Mouse (Mus musculus): ENCODE results near the gene Shisa8.
A peak's percentile ranks its signal among the peaks of the same experiment; 100 is the strongest.

Gene Shisa8

DNA sequence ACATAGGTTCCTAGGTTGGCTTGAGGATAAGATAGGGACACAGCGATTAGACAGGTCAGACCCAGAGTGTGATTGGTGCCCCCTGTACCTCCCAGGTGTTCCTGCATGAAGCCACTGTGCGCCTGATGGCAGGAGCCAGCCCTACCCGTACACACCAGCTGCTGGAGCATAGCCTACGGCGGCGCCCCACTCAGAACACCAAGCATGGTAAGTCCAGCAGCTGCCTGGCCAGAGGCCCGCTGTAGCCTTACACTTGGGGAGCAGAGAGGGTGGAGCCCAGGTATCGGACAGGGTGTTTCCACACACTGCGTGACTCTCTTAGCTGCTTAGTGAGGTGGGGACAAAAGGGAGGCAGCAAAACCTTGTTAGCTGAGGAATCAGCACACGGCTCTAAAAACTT, 9.5 kb downstream of the Shisa8 start:
- DNase-seq: no peak

DNA sequence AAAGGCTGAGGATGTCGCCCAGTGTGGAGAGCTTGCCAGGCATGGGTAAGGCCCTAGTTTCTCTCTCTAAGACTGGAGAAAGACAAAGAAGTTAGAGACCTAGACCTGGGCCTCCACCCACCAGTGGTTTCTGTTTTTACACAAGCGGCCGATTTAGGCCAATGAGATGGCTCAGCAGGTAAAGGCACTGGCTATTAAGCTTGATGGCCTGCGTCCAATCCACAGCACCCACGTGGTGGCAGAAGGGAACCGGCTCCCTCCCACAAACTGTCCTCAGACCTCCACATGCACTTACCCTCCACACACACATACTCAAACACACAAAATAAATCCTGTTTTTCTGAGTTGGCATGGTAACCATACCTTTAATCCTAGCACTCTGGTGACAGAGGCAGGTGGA, 10.5 kb downstream of the Shisa8 start:
- no peak for DNase-seq

DNA sequence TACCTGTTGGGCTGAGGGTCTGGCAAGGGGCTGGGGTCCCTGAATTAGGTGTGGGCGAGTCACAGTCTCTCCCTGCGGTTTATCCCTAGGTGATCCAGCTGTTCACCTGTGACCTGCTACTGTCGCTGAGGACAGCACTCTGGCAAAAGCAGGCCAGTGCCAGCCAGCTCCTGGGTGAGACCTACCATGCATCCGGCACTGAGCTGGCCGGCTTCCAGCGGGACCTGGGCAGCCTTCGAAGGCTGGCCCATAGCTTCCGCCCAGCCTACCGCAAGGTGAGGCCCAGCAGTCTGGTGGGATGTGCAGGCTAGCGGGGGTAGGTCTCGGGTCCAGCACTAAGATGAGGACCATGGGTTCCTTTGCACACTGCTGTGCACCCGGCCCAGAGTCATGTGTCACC, 13.1 kb downstream of the Shisa8 start:
- DNase-seq: no peak

DNA sequence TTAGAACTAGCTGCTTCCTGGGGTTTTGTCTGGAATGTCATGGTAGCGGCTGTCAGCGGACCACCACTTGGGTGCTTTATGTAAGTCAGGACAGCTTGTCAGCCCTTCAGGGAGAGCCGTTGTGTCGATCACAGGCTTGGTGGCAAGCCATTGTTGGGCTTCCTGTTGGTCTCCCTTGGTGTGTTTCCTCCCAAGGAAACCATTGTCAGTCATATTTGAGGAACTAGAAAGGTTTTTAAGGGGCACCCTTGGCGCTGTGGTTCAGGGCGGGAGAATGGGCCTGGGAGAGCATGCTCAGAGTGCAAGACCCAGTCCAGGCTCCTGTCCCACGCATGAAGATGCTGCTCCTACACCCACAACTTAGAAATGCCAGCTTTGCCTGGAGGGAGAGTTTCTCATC, 14.3 kb downstream of the Shisa8 start:
- DNase-seq: no peak

DNA sequence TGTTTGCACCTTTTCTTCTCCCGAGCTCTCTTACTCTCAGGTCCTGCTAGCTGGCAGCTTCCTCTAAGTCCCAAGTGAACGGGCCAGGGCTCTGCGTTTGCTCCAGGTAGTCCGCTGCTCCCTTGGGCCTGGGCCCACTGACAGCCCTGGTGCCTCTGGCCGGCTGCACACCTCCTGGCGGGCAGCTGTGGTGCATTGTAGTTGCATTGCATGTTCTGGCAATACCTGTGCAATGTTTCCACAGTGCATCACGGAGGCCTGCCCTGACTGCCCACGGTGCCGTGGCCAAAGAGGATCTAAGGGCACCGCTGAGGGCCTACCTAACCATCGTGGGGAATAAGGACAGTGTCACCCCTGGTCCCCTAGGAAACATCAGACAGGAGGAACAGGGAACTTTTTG, 14.7 kb downstream of the Shisa8 start:
- DNase-seq: no peak

DNA sequence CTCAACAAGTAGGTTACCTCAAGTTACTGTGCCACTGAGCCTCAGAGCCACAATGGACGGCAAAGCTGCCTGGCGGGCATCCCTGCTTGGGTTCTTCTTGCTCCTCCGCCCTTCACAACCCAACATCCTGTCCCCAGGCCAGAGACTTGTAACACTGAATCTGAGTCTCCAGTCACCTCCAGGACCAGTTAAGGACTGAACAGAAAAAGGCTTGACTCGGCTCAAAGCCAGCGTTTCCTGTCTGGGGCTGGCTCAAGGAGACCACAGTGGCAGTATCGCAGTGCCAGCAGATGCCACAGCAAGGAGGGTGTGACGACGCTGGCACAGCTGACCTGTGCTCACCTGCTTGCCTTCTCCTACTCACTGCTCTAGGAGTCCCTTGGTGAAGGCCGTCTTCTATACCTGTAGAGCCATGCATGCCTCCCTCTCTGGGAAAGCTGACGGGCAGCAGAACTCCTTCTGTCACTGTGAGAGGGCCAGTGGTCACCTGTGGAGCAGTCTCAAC, 15.3 kb downstream of the Shisa8 start:
- DNase-seq: no peak

DNA sequence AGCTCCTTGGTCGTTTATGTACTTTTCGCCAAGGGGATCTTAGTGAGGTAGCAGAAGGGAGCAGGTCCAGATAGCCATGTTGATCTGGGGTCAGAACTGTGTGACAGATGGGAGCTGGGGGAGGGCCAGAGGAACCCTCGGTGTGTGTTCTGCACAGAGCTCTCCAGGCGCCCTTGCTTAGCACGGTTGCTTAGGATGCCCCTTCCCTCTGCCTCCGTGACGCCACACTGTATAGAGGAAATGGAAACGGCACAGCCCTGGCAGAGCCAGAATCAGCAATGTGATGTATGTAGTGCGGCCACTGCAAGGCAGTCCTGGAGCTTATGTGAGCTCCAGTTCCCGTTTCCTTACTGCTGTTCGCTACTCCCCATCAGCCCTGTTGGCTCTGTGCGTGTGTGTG, 16.3 kb downstream of the Shisa8 start:
- no peak for DNase-seq

DNA sequence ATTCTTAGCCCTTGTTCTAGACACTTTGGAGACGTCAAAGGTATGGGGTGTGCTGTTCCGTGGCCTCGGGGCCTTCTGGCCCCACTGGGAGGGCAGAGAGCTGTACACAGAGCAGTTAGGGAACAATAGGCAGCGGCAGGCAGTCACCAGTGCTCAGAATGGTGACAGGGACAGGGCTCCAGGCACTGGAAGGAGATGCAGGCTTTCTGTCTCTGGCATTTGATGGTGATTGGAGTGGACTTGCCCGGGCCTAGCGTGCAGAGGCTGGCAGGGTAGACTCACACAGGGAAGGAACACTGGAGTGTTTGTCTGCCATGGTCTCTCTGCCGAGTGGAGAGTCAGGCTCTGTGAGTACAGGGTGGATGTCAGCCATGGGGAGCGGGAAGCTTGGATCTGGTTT, 20.0 kb downstream of the Shisa8 start:
- DNase-seq: no peak

DNA sequence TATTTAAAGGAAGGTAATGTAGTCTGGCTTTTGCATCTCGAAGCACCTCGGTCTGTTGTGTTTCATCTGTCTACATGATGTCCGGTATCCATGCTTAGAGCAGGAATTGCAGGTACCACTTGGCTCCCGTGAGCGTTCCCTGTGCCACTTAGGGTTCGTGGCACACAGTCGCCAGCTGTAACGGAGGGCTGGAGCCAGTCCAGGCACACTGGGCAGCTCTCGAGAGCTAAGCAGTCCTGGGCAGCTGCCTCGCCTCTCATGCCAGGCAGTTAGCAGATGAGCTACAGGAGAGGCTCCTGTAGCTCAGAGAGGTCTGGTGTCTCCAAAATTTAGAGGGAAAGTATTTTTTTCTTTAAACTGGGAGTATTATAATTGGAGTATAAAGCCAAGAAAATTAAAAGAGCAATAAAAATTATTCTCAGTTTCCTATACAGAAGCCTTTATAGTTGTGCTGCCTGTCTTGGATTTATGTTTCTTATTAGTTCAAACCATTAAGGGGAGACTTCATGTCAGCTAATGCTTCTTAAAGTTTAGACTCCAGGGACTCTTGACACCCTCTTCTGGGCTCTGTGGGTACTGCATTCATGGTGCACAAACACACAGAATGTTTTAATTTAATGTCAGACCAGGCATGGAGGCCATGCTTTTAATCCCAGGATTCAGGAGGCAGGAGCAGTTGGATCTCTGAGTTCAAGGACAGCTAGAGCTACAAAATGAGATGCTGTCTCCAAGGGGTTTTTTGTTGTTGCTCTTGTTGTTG, 24.0 kb downstream of the Shisa8 start:
- no peak for DNase-seq

DNA sequence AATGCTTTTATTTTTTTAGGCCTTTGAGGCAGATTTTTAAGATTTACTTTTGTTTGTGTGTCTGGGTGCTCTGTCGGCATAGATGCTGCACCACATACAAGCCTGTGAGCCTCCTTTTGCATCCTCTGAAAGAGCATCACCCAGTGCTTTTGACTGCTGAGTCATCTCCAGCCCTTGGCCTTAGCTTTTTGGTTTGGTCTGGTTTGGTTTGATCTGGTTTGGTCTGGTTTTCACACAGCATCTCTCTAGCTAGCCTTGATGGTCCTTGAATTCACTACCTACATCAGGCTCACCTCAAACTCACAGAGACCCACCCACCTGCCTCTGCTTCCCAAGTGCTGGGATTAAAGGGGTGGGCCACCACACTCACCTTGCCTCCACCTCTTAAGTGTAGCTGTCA, 24.7 kb downstream of the Shisa8 start:
- DNase-seq: no peak

DNA sequence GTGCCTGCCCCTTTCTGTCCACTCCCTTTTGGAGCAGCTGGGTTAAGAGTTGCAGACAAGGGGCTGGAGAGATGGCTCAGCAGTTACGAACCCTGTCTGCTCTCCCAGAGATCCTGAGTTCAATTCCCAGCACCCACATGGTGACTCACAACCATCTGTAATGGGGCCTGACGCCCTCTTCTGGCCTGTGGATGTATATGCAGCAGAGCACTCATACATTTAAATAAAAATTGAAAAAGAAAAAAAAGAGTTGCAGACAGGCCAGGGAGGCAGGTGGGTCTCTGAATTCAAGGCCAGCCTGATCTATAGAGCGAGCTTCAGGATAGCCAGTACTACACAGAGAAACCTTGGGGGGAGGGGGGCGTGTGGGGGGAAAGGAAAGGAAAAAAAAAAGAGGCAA, 25.2 kb downstream of the Shisa8 start:
- DNase-seq: no peak

DNA sequence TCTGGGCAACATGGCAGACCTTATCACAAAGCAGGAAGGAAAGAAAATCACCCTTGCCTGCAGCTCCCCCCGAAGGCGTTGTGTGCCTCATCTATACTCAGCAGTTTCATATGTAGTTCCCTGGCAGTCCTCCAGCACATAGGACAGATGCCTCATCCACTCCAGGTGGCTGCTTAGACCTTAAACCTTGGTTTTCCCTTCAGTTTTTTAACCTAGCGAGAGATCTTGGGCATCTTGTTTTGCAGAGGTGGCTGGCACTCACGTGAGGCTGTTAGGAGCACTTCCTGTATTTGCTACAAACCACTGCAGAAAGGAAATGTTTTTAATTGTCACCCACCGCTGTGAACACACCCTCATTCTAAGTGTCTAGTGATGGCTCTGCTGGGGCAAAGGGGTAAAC, 25.7 kb downstream of the Shisa8 start:
- no peak for DNase-seq

DNA sequence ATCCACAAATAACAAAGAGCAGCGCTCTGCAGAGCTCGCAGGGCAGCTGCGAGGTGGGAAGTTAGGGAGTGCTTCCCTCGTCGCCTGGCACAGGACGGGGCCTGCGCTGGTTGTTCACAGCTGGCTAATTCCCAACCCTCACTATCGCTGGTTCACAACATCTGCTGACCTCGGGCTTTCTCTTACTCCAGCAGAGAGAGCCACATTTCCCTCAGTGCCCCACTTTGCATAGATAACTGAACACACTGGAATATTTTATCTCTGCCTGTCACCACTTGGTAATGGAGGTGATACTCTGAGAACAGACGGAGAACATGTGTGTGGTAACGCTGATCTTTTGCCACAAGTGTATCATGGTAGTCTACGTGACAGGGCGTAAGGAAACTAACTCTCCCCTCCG, 26.5 kb downstream of the Shisa8 start:
- DNase-seq: no peak

DNA sequence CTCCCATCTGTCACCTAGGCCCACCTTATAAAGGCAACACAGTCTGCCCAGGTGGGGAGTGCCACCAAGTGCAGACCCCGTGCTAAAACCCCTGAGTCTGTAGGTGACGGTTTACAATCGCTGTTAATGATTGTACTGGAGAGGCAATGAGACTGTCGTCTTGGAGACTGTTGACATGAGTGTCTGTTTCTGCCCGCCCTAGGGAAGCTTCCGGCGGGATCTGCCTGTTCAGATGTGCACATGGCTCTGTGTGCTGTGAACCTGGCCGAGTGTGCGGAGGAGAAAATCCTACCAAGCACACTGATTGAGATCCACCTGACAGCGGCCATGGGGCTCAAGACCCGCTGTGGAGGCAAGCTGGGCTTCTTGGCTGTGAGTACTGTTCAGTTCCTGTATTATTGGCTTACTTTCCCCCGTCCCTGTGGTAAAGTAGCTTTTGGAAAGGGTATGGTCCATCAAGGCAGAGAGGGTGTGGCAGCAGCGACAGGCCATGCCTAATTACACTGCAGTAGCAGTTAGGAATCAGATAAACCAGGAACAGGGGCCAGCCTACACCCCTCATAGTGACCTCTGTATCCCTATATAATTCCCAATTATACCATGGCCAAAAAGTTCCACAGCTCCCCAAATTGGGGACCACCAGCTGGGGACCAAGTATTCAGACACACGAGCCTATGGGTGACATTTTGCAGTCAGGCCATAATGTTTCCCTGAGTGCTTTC, 27.4 kb downstream of the Shisa8 start:
- DNase-seq: no peak

DNA sequence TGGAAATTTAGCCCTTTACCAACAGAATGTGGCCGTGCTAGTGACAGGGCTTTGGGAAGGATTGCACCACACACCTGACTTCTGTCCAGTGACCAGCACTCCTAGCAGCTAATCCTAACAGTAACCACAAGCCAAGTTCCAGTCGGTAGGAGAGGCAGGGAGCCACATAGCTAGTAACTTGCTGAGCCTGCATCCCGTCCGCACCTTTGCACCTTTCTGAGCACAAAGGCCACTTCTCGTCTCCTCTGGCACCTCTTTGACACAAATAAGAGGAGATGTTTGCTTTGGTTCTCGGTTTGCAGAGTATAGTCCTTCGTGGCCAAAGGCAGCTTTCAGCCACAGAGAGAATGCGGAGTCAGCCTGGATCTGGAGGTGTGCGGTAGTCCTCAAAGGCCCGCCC, 28.0 kb downstream of the Shisa8 start:
- no peak for DNase-seq

DNA sequence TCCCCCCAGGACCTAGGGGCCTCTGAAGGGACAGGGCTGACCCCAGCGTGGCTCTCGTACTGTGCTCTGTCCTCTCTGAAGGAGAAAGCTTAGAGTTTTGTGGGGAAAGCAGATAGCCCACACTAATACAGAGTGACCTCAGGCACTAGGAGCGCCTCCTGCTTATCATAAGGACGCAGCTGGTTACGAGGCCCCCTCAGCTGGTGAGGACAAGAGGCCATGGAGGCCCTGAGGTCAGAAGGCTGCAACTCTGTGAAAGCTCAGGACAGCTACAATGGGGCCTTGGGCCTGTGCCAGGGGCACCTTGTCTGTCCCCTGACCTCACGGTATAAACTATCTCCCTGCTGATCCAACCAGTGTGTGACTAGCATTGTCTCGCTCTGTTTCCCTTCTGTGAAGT, 28.4 kb downstream of the Shisa8 start:
- DNase-seq: no peak

DNA sequence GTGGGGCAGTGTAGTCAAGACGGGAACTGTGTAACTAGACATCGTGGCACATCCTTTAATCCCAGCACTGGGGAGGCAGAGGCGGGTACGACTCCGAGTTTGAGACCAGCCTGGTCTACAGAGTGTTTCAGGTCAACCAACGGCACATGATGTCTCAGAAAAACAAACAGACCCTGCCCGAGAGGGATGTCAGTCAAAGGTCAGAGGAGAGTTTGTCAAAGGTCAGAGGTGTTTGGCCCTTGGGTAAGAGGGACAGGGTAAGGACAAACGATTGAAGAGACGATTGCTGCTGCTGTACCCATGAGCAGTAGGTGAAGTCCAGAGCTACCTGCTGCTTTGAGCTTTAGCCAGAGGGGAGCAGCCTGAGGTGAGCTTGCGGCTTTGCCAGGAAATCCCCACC, 29.0 kb downstream of the Shisa8 start:
- no peak for DNase-seq

DNA sequence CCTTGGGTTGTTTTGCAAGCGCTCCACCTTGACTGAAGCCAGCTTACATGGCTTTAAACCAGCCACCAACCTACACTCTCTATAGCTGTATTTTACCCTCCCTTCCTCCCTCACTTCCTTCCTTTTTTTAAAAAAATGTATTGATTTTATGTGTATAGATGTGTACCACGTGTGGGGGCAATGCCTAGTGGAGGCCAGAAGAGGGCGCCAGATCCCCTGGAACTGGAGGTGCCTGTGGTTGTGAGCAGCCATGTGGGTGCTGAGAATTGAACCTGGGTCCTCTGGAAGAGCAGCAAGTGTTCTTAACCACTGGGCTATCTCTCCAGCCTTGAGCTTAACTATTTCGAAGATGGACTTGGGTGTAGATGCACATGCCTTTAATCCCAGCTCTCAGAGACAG, 30.3 kb downstream of the Shisa8 start:
- DNase-seq: no peak

DNA sequence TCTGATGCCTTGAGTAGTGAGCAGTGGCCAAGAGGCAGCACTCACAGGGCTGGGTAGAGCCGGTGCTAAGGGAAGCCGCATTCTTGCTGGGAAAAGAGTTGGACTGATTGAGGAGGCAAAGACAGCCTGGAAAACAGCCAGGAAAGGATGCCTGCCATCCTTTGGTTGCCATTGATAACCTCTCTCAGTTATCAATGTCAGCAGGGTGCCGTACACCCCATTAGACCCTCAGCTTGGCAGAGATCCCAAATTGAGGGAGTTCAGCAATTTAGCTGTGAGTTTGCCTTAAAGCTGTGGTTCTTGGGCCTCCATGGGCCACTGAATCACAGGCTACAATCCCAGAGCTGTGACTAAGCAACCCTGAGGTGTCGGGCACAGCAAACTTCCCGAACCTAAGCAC, 31.5 kb downstream of the Shisa8 start:
- no peak for DNase-seq

DNA sequence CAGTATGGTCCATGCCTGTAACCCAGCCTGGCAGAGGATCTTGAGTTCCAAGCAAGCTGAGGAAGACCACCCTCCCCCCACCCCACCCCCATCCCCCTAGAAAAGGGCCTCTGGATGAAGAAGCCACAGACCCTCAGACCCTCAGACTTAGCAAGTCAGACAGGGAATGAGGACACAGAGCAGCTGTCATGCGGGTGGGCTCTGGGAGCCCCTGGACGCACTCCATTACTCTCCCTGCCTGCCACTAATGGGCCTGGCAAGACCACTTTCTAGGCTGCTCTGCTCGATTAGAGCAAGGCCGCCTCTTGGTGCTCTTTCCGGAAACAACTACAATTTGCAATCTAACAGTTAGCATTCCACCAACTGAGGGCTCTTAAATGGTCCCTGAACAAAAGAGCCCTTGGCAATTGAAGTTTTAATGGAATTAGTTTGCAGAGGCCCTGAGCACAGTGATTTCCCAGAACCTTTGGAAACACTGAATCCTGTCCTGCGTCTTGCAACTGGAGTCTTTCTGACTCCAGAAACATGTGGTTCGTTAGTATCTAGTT, 34.8 kb downstream of the Shisa8 start:
- no peak for DNase-seq

DNA sequence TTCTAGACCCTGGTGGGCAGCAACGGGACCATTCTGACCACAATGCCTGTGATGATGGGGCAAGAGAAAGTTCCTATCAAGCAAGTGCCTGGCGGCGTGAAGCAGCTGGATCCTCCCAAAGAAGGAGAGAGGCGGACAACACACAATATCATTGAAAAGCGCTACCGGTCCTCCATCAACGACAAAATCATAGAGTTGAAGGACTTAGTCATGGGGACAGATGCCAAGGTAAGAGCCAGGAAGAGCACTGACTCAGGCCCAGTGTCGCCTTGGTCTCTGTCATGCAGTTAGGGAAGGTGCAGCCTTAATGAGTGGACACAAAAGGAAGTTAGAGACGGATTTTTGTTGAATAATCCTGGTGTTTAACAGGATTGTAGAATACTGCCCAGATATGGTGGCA, 37.5 kb downstream of the Shisa8 start:
- no peak for DNase-seq

DNA sequence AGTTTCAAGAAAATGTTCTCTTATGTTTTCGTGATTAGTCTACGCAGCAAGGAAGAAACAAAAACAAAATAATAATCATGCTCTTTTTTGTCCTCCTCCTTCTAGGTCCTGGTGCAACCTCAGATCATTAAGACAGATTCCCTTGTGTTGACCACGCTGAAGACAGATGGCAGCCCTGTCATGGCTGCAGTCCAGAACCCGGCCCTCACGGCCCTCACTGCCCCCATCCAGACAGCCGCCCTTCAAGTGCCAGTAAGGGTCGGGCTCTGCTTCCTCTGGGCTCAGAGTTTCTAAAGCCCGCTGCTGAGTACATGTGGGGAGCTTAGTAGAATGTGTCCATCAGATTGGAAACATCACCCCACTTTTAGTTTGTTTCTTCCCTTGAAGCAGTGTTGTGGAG, 40.0 kb downstream of the Shisa8 start:
- DNase-seq: peak; percentile 64

DNA sequence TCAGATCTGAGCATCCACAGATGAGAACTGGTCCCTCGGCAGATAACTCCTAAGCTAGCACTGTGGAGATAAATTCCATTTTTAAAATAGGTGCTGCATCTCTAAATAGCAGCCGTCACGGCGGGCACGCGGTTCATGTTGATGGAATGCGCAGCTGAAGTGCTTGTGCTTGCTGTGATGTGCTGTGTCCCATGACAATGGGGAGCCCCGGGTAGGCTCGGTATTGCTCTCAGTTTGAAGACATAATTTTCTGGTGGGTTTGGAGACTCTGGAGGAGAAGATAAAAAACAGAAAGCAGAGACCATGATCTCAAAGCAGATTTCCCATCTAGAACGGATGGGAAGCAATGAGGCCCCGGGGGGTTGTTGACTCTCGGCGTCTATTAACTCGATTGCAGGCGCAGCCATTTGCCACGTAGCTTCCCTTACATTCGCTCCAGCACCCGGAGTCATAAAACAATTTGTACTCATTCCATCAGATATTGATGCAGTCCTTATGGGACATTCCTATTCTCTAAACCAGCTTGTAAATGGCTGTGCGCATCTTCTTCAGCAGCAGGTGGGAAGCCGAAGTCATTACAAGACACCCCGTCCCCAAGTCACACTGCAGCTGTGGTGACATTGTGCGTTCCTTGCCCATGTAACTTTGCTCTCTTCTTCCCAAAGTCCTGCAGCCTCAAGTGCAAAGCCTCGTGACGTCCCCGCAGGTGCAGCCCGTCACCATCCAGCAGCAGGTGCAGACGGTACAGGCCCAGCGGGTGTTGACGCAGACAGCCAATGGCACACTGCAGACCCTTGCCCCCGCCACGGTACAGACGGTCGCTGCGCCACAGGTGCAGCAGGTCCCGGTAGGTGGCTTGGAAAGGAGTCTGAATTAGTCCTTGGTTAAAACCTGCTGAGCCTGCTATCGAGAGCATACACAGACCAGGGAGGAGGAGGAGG, 41.9 kb downstream of the Shisa8 start:
- DNase-seq: peak; percentile 56
